Mouse (Mus musculus): Measurements from ENCODE around the gene Cmtm4. TPM values are rescaled to one million over a fixed set of nuclear protein-coding genes. Genes with fewer than 3 reads are reported as not detected.
A peak's percentile ranks its signal among the peaks of the same experiment; 100 is the strongest.

The Cmtm4 gene
- polyA plus RNA-seq, 1 experiment from 2014 or later = 2.4 TPM

- no peak overlapping the region for H3K4me3 ChIP-seq (ENCODE audit: control insufficient read depth in 1 of 2, insufficient read depth in 1 of 2, low read depth in 1 of 2, low read length in 2 of 2)
- H3K27ac ChIP-seq (replicated peaks in 1 of 2; ENCODE audit: control insufficient read depth in 1 of 2, insufficient read depth in 1 of 2, low read depth in 2 of 2, low read length in 2 of 2) = 0 out of 4 replicates have a peak overlapping the region, but pooled peaks of 1 of the 2 experiments have one; percentile 16
- no peaks in the 10 kb centered on the region for H3K36me3 ChIP-seq (ENCODE audit: control insufficient read depth, insufficient read depth, low read length)
- no peak for ATAC-seq (ENCODE audit: insufficient number of reproducible peaks, insufficient read depth, low FRiP score, low read depth)
- WGBS = 63% methylated on average over 11 of the region's 11 CpGs
- no peaks in the 10 kb centered on the region for H3K27me3 ChIP-seq (ENCODE audit: control insufficient read depth, insufficient read depth, low read length)
- H3K4me1 ChIP-seq (ENCODE audit: control insufficient read depth in 2 of 2, insufficient read depth in 2 of 2, low read length in 2 of 2) = peaks cover 21 to 30% of the 10 kb centered on the region in 2 experiments
- H3K4me2 ChIP-seq (ENCODE audit: low read length) = no peak overlapping the region
- no peak overlapping the region for H3K9ac ChIP-seq (ENCODE audit: low read length)
- no peaks in the 10 kb centered on the region for H3K9me3 ChIP-seq (ENCODE audit: control insufficient read depth, low read length)
Observed at GRCm38 (mm10) chr8:104373779-104374178, 21.8 kb downstream of the Cmtm4 start.

- no peak for ATAC-seq (ENCODE audit: insufficient number of reproducible peaks, insufficient read depth, low FRiP score, low read depth)
- Histone ChIP-seq H3K27me3 (ENCODE audit: control insufficient read depth, insufficient read depth, low read length) (no peaks in the 10 kb centered on the region), H3K4me3 (ENCODE audit: control insufficient read depth in 1 of 2, insufficient read depth in 1 of 2, low read depth in 1 of 2, low read length in 2 of 2) (no peak overlapping the region), H3K4me1 (ENCODE audit: control insufficient read depth in 2 of 2, insufficient read depth in 2 of 2, low read length in 2 of 2) (peaks cover 20 to 28% of the 10 kb centered on the region in 2 experiments), H3K36me3 (ENCODE audit: control insufficient read depth, insufficient read depth, low read length) (no peaks in the 10 kb centered on the region), H3K9ac (ENCODE audit: low read length) (no peak overlapping the region), H3K4me2 (ENCODE audit: low read length) (no peak overlapping the region), H3K27ac (replicated peaks in 1 of 2; ENCODE audit: control insufficient read depth in 1 of 2, insufficient read depth in 1 of 2, low read depth in 2 of 2, low read length in 2 of 2) (no peak overlapping the region), H3K9me3 (ENCODE audit: control insufficient read depth, low read length) (no peaks in the 10 kb centered on the region)
- WGBS = 85% methylated on average over 6 of the region's 6 CpGs
Observed at GRCm38 (mm10) chr8:104371121-104371520, 24.5 kb downstream of the Cmtm4 start.

GRCm38 (mm10) chr8:104370071-104370470 lies 25.5 kb downstream of the Cmtm4 start:
- H3K27me3 ChIP-seq (ENCODE audit: control insufficient read depth, insufficient read depth, low read length) = no peaks in the 10 kb centered on the region
- no peaks in the 10 kb centered on the region for H3K9me3 ChIP-seq (ENCODE audit: control insufficient read depth, low read length)
- no peak overlapping the region for H3K4me3 ChIP-seq (ENCODE audit: control insufficient read depth in 1 of 2, insufficient read depth in 1 of 2, low read depth in 1 of 2, low read length in 2 of 2)
- no peak overlapping the region for H3K27ac ChIP-seq (replicated peaks in 1 of 2; ENCODE audit: control insufficient read depth in 1 of 2, insufficient read depth in 1 of 2, low read depth in 2 of 2, low read length in 2 of 2)
- no peak overlapping the region for H3K4me2 ChIP-seq (ENCODE audit: low read length)
- 75% methylated on average over 6 of the region's 6 CpGs for WGBS
- no peaks in the 10 kb centered on the region for H3K36me3 ChIP-seq (ENCODE audit: control insufficient read depth, insufficient read depth, low read length)
- ATAC-seq (ENCODE audit: insufficient number of reproducible peaks, insufficient read depth, low FRiP score, low read depth) = no peak
- no peak overlapping the region for H3K9ac ChIP-seq (ENCODE audit: low read length)
- H3K4me1 ChIP-seq (ENCODE audit: control insufficient read depth in 2 of 2, insufficient read depth in 2 of 2, low read length in 2 of 2) = peaks cover 12 to 18% of the 10 kb centered on the region in 2 experiments

GRCm38 (mm10) chr8:104369591-104369990 lies 26.0 kb downstream of the Cmtm4 start:
- H3K9ac ChIP-seq (ENCODE audit: low read length) = no peak overlapping the region; the same call in 1 of the 2 replicates
- H3K4me1 ChIP-seq (ENCODE audit: control insufficient read depth in 2 of 2, insufficient read depth in 2 of 2, low read length in 2 of 2) = peaks cover 8 to 13% of the 10 kb centered on the region in 2 experiments
- no peaks in the 10 kb centered on the region for H3K36me3 ChIP-seq (ENCODE audit: control insufficient read depth, insufficient read depth, low read length)
- H3K4me2 ChIP-seq (ENCODE audit: low read length) = no peak overlapping the region
- no peaks in the 10 kb centered on the region for H3K9me3 ChIP-seq (ENCODE audit: control insufficient read depth, low read length)
- H3K27ac ChIP-seq (replicated peaks in 1 of 2; ENCODE audit: control insufficient read depth in 1 of 2, insufficient read depth in 1 of 2, low read depth in 2 of 2, low read length in 2 of 2) = no peak overlapping the region
- no peak overlapping the region for H3K4me3 ChIP-seq (ENCODE audit: control insufficient read depth in 1 of 2, insufficient read depth in 1 of 2, low read depth in 1 of 2, low read length in 2 of 2)
- 77% methylated on average over 12 of the region's 12 CpGs for WGBS
- no peak for ATAC-seq (ENCODE audit: insufficient number of reproducible peaks, insufficient read depth, low FRiP score, low read depth)
- H3K27me3 ChIP-seq (ENCODE audit: control insufficient read depth, insufficient read depth, low read length) = no peaks in the 10 kb centered on the region

- 76% methylated on average over 5 of the region's 5 CpGs for WGBS
- no peaks in the 10 kb centered on the region for H3K27me3 ChIP-seq (ENCODE audit: control insufficient read depth, insufficient read depth, low read length)
Observed at GRCm38 (mm10) chr8:104367398-104367797, 28.2 kb downstream of the Cmtm4 start.

GRCm38 (mm10) chr8:104365695-104366094 lies 29.9 kb downstream of the Cmtm4 start:
- ATAC-seq (ENCODE audit: insufficient number of reproducible peaks, insufficient read depth, low FRiP score, low read depth) = no peak
- H3K4me2 ChIP-seq (ENCODE audit: low read length) = no peak overlapping the region
- no peaks in the 10 kb centered on the region for H3K27me3 ChIP-seq (ENCODE audit: control insufficient read depth, insufficient read depth, low read length)
- H3K4me1 ChIP-seq (ENCODE audit: control insufficient read depth in 2 of 2, insufficient read depth in 2 of 2, low read length in 2 of 2) = peaks cover 0 to 3% of the 10 kb centered on the region in 2 experiments; a peak in 2 of 4 replicates
- no peaks in the 10 kb centered on the region for H3K9me3 ChIP-seq (ENCODE audit: control insufficient read depth, low read length)
- no peak overlapping the region for H3K27ac ChIP-seq (replicated peaks in 1 of 2; ENCODE audit: control insufficient read depth in 1 of 2, insufficient read depth in 1 of 2, low read depth in 2 of 2, low read length in 2 of 2)
- 90% methylated on average over 9 of the region's 9 CpGs for WGBS
- no peak overlapping the region for H3K9ac ChIP-seq (ENCODE audit: low read length)
- H3K4me3 ChIP-seq (ENCODE audit: control insufficient read depth in 1 of 2, insufficient read depth in 1 of 2, low read depth in 1 of 2, low read length in 2 of 2) = no peak overlapping the region
- no peaks in the 10 kb centered on the region for H3K36me3 ChIP-seq (ENCODE audit: control insufficient read depth, insufficient read depth, low read length)

More at GRCm38 (mm10) chr8:104367398-104367797, 28.2 kb downstream of the Cmtm4 start:
- Histone ChIP-seq H3K4me1 (ENCODE audit: control insufficient read depth in 2 of 2, insufficient read depth in 2 of 2, low read length in 2 of 2) (peaks cover 0 to 3% of the 10 kb centered on the region in 2 experiments; a peak in 2 of 4 replicates), H3K27ac (replicated peaks in 1 of 2; ENCODE audit: control insufficient read depth in 1 of 2, insufficient read depth in 1 of 2, low read depth in 2 of 2, low read length in 2 of 2) (no peak overlapping the region), H3K9me3 (ENCODE audit: control insufficient read depth, low read length) (no peaks in the 10 kb centered on the region), H3K36me3 (ENCODE audit: control insufficient read depth, insufficient read depth, low read length) (no peaks in the 10 kb centered on the region), H3K9ac (ENCODE audit: low read length) (no peak overlapping the region), H3K4me2 (ENCODE audit: low read length) (no peak overlapping the region), H3K4me3 (ENCODE audit: control insufficient read depth in 1 of 2, insufficient read depth in 1 of 2, low read depth in 1 of 2, low read length in 2 of 2) (no peak overlapping the region)
- ATAC-seq (ENCODE audit: insufficient number of reproducible peaks, insufficient read depth, low FRiP score, low read depth) = no peak

GRCm38 (mm10) chr8:104359778-104360456 lies 35.7 kb downstream of the Cmtm4 start:
- Histone ChIP-seq H3K27me3 (ENCODE audit: control insufficient read depth, insufficient read depth, low read length) (no peaks in the 10 kb centered on the region), H3K4me3 (ENCODE audit: control insufficient read depth in 1 of 2, insufficient read depth in 1 of 2, low read depth in 1 of 2, low read length in 2 of 2) (no peak overlapping the region), H3K4me1 (ENCODE audit: control insufficient read depth in 2 of 2, insufficient read depth in 2 of 2, low read length in 2 of 2) (peaks cover 0 to 15% of the 10 kb centered on the region in 2 experiments), H3K9me3 (ENCODE audit: control insufficient read depth, low read length) (no peaks in the 10 kb centered on the region), H3K9ac (ENCODE audit: low read length) (no peak overlapping the region), H3K4me2 (ENCODE audit: low read length) (no peak overlapping the region), H3K27ac (replicated peaks in 1 of 2; ENCODE audit: control insufficient read depth in 1 of 2, insufficient read depth in 1 of 2, low read depth in 2 of 2, low read length in 2 of 2) (no peak overlapping the region), H3K36me3 (ENCODE audit: control insufficient read depth, insufficient read depth, low read length) (peaks cover 26% of the 10 kb centered on the region; the same call in 1 of the 2 replicates)
- no peak for ATAC-seq (ENCODE audit: insufficient number of reproducible peaks, insufficient read depth, low FRiP score, low read depth)
- WGBS = 70% methylated on average over 15 of the region's 15 CpGs
